Mouse (Mus musculus): ENCODE data around the gene Atg2b.

The Atg2b gene

DNA sequence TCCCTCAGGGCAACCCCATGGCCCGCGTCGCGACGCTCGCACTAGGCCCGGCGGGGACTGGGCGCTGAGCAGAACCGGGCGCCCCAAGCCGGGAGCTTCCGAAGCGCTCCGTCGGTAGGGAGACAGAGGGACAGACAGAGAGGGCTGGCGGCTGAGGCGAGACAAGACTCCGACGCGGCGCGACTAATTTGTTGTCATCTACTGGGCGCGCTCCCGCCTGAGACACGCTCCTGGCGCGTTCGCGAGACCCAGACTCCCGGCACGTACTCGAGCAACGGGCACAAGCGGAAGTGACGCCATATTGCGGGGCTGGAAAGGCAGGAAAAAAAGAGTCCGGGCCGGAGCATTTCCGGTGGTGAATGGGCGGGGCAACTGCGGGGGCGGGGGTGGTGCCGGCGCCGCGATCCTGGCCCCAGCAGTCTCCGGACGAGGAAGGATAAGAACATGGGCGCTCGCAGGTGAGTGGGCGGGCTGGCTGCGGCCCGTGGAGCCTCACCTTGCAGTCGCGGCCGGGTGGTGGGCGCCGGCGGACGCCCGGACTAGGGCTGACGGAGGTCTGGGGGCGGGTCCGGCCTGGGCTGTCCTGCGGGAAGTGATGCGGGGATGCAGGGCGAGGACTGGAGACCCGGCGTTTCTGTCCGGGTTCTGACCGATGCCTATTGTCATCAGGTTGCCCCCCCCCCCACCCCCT, at the start of gene Atg2b:
Gene Atg2b (minus strand): TSS at position 211 of the 691 bp plus-strand sequence.
- DNase-seq (ENCODE audit: low spot score): peak; percentile 96

DNA sequence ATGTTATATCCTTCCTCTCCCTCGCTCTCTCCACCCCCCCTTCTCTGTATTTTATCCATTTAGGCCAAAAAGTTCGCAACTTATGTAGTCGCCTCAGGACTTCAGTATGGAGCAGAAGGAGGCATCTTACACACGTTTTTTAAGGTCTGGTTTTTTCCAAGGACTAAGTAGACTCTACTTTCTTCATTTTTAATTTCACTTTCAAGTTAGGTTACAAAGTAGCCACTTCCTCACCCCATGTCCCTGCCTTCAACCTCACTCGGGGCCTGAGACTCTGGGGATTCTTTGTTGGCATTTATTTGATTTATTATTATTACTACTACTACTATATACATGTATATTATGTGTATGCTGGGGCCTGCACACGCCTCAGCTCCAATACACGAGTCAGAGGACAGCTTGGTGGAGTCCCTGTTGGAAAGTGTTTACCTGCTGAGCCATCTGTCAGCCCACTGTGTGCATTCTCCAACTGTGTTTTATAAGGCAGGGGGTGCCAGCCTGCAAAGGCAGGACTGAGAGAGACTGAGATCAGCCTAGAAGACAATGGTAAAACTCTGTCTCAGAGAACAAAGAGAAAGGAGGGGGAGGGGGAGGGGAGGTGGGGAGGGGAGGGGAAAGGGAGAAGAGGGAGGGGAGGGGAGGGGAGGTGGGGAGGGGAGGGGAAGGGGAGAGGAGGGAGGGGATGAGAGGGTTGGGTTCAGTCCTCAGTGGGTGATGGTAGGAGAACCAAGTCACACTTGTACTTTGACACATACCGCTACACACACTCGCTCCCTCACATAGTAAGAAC, 48.6 kb upstream of the Atg2b start:
- no peak for DNase-seq (ENCODE audit: low spot score)

DNA sequence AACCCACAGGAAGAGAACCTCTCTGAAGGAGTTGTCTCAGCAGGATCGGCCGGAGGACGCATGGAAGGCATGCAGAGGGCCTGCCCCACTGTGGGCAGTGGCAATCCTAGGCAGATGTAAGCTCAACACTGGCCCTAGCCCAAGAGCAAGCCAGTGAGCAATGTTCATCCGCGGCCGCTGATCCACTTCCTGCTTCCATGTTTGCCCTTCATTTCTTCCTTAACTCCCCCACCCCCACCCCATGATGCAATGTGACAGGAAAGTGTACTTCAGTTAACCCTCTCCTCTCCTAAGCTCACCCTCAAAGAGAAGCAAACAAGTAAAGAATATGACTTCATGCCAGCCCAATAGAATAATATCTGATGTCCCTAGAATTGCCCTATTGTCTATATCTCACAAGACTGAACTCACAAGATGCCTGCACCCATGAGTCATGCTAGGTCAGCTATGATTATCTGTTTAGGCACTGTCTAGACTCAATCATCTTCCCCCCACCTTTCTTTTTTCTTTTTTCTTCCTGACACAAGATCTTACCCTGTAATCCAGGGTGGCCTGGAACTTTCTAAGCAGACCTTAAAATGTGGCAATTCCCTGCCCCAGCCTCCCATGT, 45.9 kb upstream of the Atg2b start:
- no peak for DNase-seq (ENCODE audit: low spot score)

DNA sequence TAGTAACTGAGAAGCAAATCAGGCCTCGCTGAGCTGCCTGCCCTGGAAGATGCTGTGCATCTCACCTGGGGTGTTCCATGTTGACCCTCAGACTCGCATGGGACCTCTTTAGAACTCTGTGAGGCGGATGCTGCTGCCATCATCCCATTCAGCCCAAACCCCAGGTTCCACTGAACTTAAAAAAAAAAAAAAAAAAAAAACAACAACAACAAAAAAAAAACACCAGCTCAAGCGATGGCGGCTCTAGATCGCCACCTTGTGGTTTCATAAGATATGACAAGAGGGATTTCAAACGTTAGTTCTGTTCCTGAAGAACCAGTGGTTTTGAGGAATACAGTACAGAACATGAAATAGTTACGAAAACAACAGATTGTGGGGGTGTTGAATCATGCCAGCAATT, 43.0 kb upstream of the Atg2b start:
- peak; percentile 12 for DNase-seq (ENCODE audit: low spot score)

DNA sequence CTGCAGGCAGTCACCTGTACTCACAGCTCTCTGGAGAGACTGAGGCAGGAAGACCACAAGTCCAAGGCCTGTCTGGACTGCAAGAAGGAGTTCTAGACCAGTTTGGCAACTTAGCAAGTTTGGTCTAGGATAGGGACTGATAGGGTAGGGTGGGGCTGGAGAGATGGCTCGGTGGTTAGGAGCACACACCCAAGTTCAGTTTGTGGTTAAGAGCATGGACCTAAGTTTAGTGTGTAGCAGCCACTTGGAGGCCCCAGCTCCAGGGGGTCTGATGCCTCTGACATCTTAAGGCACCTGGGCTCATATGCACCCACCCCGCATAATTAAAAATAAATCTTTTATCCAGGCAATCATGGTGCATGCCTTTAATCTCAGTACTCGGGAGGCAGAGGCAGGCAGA, 42.3 kb upstream of the Atg2b start:
- no peak for DNase-seq (ENCODE audit: low spot score)

DNA sequence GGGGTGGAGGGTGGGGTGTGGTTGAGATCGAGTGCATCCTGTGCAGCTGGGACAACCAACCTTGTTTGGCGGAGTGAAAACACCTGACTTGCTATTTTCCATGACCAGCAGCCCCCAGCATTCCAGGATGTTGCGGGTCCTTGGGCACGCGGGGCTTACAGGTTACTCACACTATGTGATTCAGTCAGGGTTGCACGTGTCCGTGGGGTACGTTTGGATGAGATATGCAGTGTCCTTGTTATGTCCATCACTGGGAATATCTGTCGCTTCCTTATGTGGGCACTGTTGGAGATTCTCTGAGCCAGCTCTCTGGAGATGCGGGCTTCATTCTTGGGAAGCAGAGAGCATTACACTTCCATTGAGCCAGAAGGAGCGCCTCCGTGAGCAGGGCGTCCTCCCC, 40.7 kb upstream of the Atg2b start:
- DNase-seq (ENCODE audit: low spot score): no peak

DNA sequence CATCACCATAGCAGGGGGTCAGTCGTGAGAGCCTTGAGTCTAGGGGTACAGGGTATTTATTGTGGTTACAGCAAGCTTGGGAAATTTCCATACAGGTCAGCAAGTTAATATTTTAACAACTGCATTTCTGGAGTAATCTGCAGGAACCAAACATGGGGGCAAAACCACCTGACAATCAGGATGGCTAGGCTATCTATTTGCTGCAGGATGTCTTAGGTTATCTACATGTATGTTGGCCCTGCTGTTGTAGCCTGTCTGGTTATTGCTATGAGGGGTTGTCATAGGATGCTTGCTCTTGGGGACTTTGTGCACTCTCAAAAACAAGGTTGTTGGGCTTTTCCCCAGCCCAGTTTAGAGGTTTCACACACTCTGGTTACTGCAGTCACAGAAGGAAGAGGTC, 39.6 kb upstream of the Atg2b start:
- DNase-seq (ENCODE audit: low spot score): no peak

DNA sequence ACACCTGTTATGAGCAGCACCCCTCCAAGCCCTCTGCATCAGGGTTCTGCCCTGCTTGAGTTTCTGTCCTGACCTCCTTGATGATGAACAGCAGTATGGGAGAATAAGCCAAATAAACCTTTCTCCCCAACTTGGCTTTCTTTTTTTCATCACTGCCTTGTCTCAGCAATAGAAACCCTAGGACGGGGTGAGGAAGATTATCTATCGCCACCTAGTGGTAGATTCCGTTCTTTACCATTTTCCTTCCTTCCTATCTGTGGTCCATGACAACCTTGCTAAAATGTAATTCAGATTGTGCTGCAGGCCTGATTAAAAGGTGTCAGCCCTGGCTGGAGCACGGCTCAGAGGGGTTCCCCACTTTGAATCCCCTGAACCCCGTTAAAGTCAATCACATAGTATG, 37.6 kb upstream of the Atg2b start:
- no peak for DNase-seq (ENCODE audit: low spot score)

DNA sequence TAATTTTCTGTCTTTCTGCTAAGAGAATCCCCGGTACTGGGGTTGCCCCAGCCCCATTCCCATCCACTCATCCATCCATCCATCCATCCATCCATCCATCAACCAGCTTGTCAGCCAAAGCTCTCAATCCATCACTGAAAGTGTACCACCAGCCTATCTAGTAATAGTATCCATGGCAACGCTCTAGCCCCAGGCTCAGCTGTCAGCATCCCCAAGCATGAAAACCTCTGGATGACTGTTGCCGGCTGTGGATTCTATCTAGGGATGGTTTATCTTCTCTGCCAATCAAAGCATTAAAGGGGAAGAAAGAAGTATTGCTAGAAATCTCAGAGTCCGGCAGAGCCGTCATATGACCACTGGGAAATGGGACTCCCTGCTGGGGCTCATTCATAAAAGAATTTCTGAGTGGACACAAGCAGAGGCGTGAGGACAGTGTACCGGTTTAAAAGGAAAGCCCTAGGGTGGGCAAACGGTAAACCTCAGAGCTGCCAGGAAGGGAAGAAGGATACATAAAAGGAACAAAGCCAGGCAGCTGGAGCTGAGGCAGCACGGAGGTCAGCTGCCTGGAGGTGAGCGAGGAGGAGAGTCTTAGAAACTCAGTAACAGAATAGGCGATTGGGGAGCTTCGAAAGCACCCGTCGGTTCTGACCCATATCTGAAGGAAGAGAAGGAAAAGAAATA, 36.6 kb upstream of the Atg2b start:
- DNase-seq (ENCODE audit: low spot score): no peak

DNA sequence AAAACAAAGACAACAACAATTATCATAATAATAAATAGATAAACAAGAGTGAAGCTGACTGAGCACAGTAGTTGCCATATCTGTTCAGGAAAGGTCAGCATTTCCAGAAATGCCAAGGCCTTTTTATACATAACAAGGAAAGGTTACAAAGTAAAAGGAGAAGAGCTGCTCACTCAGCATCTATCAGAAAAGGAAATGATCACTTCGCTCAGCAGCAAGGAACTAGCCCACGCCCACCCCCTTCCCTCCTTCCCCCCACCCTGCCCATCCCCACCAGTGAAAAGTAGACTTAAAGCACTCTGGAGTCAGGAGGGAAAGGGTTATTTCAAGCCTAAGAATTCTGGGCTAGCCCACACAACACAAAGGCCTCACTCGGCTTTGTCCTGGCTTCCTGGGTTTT, 35.2 kb upstream of the Atg2b start:
- DNase-seq (ENCODE audit: low spot score): no peak

DNA sequence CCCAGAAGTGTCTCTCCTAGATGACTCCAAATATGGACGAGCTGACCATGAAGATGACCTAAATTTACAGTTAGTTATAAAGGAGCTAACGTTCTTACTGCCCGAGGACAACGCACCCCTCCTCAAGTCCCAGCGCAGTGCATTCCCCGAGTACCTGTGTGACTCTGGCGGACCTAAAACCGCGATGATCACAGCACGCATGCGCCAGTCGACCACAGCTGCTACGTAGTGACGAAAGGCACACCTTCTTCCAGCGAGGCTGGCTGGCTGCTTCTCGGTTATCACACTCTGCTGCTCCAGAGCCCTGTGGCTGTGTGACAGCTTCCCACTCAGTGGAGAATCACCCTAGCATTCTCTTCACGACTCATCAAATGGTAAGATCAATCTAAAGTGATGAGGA, 33.6 kb upstream of the Atg2b start:
- DNase-seq (ENCODE audit: low spot score): peak; percentile 11

DNA sequence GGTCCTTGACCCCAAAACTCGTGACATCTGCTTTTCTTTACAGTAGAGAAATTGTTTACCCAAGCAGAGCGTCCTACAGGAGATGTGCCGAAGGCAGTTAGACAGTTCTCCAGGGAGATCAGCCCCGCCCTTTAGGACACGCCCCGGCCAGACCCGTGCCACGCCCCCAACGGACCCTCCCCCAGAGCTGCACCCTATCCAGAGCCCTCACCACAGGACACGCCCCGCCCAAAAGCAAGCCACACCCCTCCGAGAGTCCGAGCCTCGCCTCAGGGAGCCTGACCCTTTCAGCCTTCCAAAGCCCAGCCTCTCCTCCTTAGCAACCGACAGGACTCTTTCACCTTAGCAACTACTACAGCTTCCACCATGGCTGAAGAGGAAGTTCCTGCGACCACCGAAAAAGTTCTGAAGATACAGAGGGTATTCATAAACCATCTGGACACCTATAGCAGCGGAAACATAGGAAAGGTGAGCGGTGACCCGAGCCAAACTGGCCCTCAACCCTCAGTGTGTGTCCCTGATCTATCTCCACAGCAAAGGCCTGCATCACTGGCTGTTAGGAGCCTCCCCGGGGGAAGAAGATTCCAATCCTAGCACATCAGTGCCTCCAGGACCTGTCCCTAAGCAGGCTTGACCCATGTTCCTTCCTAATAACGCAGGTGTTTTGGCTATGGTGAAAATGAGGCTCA, 20.9 kb upstream of the Atg2b start, which contains the start of gene Ak7:
Gene Ak7 (plus strand): TSS at position 178 of the 689 bp plus-strand sequence.
- DNase-seq (ENCODE audit: low spot score): peak; percentile 76

DNA sequence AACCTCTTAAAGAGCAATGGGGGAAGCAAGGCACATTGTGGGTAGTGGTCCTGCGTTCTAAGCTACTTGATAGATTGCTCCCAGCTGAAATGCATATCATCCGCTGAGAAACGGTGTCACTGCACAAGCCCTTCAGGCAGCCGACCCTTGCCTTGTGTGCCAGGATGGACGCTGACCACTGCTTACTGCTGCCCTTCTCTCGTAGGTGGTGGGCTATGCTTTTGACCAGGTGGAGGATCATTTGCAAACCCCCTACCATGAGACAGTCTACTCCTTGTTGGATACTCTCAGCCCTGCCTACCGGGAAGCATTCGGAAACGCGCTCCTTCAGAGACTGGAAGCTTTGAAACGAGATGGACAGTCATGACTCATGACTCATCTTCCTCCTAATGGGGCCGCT, 15.4 kb upstream of the Atg2b start:
- DNase-seq (ENCODE audit: low spot score): no peak

DNA sequence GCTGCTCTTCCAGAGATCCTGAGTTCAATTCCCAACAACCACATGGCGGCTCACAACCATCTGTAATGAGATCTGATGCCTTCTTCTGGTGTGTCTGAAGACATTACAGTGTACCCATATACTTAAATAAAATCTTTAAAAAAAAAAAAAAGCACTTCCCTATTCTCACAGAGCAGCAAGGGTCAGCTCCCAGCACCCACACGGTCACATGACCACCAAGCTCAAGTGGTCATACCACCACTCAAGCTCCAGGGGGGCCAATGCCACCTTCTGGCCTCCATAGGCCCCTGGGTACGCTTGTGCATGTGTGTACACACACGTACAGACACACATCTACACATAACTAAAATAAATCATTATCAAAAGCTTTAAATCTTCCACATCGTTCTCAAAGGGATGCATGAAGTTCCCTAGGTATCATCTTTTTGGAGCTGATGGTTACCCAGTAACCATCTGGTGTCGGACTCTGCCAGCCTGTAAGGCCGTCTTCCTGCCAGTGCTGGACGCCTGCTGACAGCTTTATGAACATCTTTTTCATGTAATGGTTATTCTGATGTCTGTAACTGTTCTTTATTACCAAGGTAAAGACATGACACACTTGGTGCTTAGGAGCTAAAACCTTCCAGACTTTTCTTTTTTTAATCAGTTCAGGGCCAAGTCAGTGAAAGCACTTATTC, 12.2 kb upstream of the Atg2b start:
- DNase-seq (ENCODE audit: low spot score): no peak

DNA sequence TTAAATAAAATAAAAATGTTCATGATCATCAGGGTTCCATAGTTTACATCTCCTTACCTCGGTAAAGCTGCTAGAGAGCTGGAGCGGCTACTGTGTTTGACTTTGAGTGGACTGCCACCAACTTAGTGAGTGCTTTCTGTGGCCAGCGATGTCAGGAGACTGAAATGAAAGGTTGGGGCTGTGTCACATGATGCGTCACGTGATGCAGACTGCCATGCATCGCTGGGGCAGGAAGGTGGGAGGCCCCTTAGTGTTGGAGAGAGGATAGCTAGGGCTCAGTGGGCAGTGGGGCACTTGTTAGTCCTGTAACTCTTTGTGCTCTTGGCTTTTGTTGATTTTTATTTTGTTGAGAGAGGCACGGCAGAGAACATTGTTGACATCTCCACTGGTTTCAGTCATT, 10.8 kb upstream of the Atg2b start:
- no peak for DNase-seq (ENCODE audit: low spot score)

DNA sequence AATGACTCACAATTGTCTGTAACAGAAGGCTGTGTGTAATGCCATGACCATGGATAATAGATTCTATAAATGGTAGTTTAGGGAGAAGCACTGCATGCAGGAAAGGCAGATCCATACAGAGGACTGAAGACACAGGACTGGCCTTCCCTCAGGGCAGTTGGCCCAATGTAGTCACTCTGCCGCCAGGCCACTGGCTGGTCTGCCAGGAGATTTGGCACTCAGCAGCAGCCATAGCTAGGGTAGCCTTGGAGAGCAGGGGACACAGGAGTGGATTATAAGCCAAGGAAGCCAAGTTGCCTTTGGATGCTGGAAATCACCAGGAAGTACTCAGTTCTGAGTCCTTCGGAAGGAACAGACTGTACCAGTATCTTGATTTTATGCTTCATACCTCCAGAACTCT, 9.0 kb upstream of the Atg2b start:
- DNase-seq (ENCODE audit: low spot score): no peak

DNA sequence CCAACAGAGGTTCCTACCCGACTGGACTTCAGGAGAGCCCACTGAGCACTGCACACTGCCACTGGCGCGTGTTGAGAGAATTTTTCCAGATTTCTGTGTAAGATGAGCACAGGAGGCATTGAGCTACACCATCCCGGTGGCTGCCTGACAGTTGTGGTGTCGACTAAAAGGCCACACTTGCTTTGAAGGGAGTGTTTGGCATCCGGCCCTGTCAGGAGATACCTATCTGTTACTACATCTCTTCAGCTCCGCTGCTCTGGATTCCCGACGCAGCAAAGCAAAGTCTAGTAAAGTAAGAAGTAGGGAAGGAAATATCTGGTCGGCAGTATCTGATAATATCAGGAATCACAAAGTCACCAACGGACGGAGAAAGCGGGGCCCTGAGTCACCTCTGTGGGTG, 4.4 kb upstream of the Atg2b start:
- no peak for DNase-seq (ENCODE audit: low spot score)

DNA sequence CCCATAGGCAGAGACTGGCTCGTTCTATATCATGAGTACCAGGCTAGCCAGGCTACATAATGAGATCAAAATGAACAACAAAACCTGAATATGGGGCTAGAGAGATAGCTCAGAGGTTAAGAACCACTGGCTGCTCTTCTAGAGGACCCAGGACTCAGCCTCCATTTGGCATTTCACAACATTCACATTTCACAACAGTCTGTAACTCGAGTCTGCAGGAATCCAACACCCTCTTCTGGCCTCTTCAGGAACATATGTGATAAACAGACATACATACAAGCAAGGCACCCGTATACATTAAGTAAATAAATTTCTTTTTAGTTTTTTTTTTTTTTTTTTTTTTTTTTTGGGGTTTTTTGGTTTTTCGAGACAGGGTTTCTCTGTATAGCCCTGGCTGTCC, 3.5 kb upstream of the Atg2b start:
- DNase-seq (ENCODE audit: low spot score): no peak

DNA sequence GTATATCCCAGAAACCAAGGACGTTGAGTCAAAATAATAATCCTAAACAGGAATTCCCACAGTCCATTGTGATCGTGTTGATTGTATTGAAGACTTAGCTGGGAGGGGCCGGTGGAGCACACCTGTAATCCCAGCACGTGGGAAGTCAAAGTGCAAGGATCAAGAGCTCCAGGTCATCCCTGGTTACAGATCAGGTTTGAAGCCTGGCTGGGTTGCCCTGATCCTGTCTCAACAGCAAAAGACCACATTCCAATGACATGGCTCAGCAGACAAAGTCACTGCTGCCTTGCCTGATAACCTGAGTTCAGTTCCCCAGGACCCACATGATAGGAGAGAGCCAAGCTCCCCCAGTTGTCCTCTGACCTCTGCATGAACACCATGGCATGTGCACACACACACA, 2.4 kb upstream of the Atg2b start:
- DNase-seq (ENCODE audit: low spot score): no peak

DNA sequence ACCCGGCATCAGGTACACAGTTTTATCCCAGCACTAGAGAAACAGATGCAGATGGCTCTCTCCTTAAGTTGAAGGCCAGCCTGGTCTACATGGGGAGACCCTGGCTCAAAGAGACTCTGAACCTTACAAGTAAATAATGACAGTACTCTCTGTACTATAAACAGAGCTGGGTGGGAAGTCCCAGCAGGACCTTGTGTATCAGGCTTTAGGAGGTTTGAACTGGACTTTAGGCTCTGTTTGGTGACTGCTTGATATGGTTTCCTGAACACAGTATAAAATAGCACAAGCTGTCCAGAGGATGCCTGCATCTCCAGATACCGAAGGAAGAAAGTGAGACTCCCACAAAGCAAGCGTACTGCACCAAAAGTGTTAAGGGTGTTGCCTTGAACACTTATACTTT, 1.8 kb upstream of the Atg2b start:
- no peak for DNase-seq (ENCODE audit: low spot score)
